ENCODE assay signal across 13 mouse cellular contexts in the genomic region with DNA sequence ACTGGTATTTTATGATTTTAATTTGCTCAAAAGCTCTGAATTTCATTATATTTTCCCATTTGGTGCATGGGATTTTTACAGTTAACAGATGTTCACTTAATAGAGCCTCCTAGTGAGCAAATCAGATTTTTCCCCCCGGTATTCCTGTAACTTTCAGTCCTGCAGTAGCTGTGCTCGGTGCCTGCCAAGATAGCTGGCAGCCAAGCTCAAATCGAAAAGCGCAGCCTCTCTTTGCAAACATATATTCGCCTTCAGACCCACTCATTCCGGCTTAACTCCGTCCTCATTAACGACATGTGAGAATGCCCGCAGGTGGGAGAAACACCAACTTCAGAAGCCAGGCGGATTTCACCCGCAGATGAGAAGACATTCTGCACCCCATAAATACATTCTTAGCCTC.
DNase-seq lines count a peak whose midpoint lies in the region; ATAC-seq lines count a peak whose summit lies in the region.
"Had no signal": no experiment of that assay in that cellular context is flagged by ENCODE, and none has a peak within 500 bp of the region (broad histone marks: within the 10 kb centered on the region; RNA-seq: fewer than 3 reads in every experiment).

No protein-coding gene starts in this region.

- no peak overlapping the region for H3K9ac ChIP-seq in kidney, embryonic 16.5 days (replicated peaks; ENCODE audit: low read length)
- H3K9ac ChIP-seq: heart, embryonic 15.5 days; stomach, embryonic 15.5 days had no signal

- H3K9me3 ChIP-seq in limb, embryonic 10.5 days (replicated peaks): no peaks in the 10 kb centered on the region
- H3K9me3 ChIP-seq in kidney, embryonic 16.5 days (ENCODE audit: low read length): no peaks in the 10 kb centered on the region
- H3K9me3 ChIP-seq: heart, embryonic 15.5 days; stomach, embryonic 15.5 days had no signal

- H3K4me3 ChIP-seq in limb, embryonic 10.5 days: peak overlapping the region; percentile 13
- H3K4me3 ChIP-seq in kidney, embryonic 16.5 days (ENCODE audit: low read length): no peak overlapping the region
- H3K4me3 ChIP-seq: gastrocnemius, adult 2 months; heart, embryonic 15.5 days; stomach, embryonic 15.5 days had no signal

- H3K36me3 ChIP-seq in limb, embryonic 10.5 days: no peaks in the 10 kb centered on the region
- no peaks in the 10 kb centered on the region for H3K36me3 ChIP-seq in kidney, embryonic 16.5 days (ENCODE audit: insufficient read depth, low read length)
- H3K36me3 ChIP-seq: heart, embryonic 15.5 days; stomach, embryonic 15.5 days had no signal

- H3K27ac ChIP-seq in limb, embryonic 10.5 days: peak overlapping the region; percentile 77
- H3K27ac ChIP-seq in kidney, embryonic 16.5 days (ENCODE audit: low read length): no peak overlapping the region
- H3K27ac ChIP-seq: gastrocnemius, adult 2 months; heart, embryonic 15.5 days; macrophage; stomach, embryonic 15.5 days had no signal

- 65% methylated on average over 11 of the region's 11 CpGs for WGBS in limb, embryonic 10.5 days
- WGBS in kidney, embryonic 16.5 days: 63% methylated on average over 11 of the region's 11 CpGs

- ATAC-seq in kidney, embryonic 16.5 days (ENCODE audit: low FRiP score, low TSS enrichment): no peak
- ATAC-seq: intestine, postnatal 0 days had no signal

- H3K27me3 ChIP-seq in limb, embryonic 10.5 days (ENCODE audit: low read depth, poor library complexity, severe bottlenecking): no peaks in the 10 kb centered on the region; the same call in 1 of the 2 replicates
- no peaks in the 10 kb centered on the region for H3K27me3 ChIP-seq in kidney, embryonic 16.5 days (ENCODE audit: insufficient read depth, low read length)
- H3K27me3 ChIP-seq: heart, embryonic 15.5 days; stomach, embryonic 15.5 days had no signal

- H3K4me2 ChIP-seq in kidney, embryonic 16.5 days (replicated peaks; ENCODE audit: low read depth, low read length): no peak overlapping the region
- H3K4me2 ChIP-seq: heart, embryonic 15.5 days; stomach, embryonic 15.5 days had no signal

- peaks cover 28% of the 10 kb centered on the region for H3K4me1 ChIP-seq in limb, embryonic 10.5 days
- H3K4me1 ChIP-seq in kidney, embryonic 16.5 days (ENCODE audit: insufficient read depth, low read length): no peaks in the 10 kb centered on the region
- H3K4me1 ChIP-seq: heart, embryonic 15.5 days; stomach, embryonic 15.5 days had no signal

- peak; percentile 21 for DNase-seq in embryo, embryonic 11 days
- no peak for DNase-seq in embryo, embryonic 10 days (ENCODE audit: low spot score)
- peak; percentile 12 for DNase-seq in retina, embryonic 14.5 days (ENCODE audit: low spot score)
- DNase-seq in retina, postnatal 1 day: no peak
- peak; percentile 46 for DNase-seq in limb, embryonic 10.5 days (ENCODE audit: low spot score)
- DNase-seq in right cerebral cortex, postnatal 10 days (ENCODE audit: low spot score in 2 of 2): peak; percentile 38 to 44
- DNase-seq in adrenal gland, adult 2 months: no peak
- DNase-seq: gastrocnemius, adult 2 months had no signal

Comparison
In these comparisons a context has a peak if more than half of its experiments do, and no peak if none do; other contexts are left out.
1. DNase-seq: peak in embryo, embryonic 11 days (single experiment), retina, embryonic 14.5 days (single experiment), limb, embryonic 10.5 days (single experiment) and right cerebral cortex, postnatal 10 days (2 of 2); none in embryo, embryonic 10 days (single experiment), retina, postnatal 1 day (single experiment) and adrenal gland, adult 2 months (single experiment).